Mouse (Mus musculus) T-cell, adult 2 months (primary cell): ENCODE results near the gene Cth.
"Not testable (repeated sequence)": the region's sequence is repeated elsewhere in the genome, so short reads cannot be mapped to it uniquely, and the experiment has no call there.

ENCODE experiments used
- DNase-seq: peaks from one replicate; pipeline ENCODE4 v3.0.0; 2022; ENCODE audit warnings: low spot score

Gene Cth

GRCm38 (mm10) chr3:157924692-157925328, at the start of gene Cth:
Gene Cth (minus strand): TSS chr3:157925077.
- peak; percentile 16 for DNase-seq

- DNase-seq: no peak
These were observed 48.4 kb upstream of the Cth start for GRCm38 (mm10) chr3:157973236-157973635.

- DNase-seq: no peak
These were observed 46.3 kb upstream of the Cth start for GRCm38 (mm10) chr3:157971151-157971550.

- DNase-seq: no peak
These were observed 32.4 kb upstream of the Cth start for GRCm38 (mm10) chr3:157957320-157957719.

GRCm38 (mm10) chr3:157956201-157956600, 31.3 kb upstream of the Cth start:
- no peak for DNase-seq

GRCm38 (mm10) chr3:157955466-157955865, 30.6 kb upstream of the Cth start:
- no peak for DNase-seq

GRCm38 (mm10) chr3:157952716-157953115, 27.8 kb upstream of the Cth start:
- DNase-seq: no peak

- peak; percentile 54 for DNase-seq
These were observed 22.8 kb upstream of the Cth start for GRCm38 (mm10) chr3:157947383-157948280.

GRCm38 (mm10) chr3:157946843-157947358, 22.0 kb upstream of the Cth start, which contains the start of gene Ankrd13c:
Gene Ankrd13c (plus strand): TSS chr3:157947239.
- DNase-seq: peak; percentile 91

- peak; percentile 64 for DNase-seq
These were observed 13.7 kb upstream of the Cth start for GRCm38 (mm10) chr3:157938585-157938984.

GRCm38 (mm10) chr3:157934301-157934823, 9.5 kb upstream of the Cth start:
- DNase-seq: no peak

- not testable (repeated sequence) for DNase-seq
These were observed 8.3 kb upstream of the Cth start for GRCm38 (mm10) chr3:157933223-157933622.

- DNase-seq: no peak
These were observed 7.2 kb upstream of the Cth start for GRCm38 (mm10) chr3:157932074-157932473.

GRCm38 (mm10) chr3:157931592-157931991, 6.7 kb upstream of the Cth start:
- peak; percentile 23 for DNase-seq

- DNase-seq: no peak
These were observed 4.5 kb upstream of the Cth start for GRCm38 (mm10) chr3:157929417-157929816.

GRCm38 (mm10) chr3:157928731-157929130, 3.9 kb upstream of the Cth start:
- DNase-seq: no peak

GRCm38 (mm10) chr3:157926761-157927160, 1.9 kb upstream of the Cth start:
- no peak for DNase-seq

GRCm38 (mm10) chr3:157925706-157926510, 1.0 kb upstream of the Cth start:
- DNase-seq: no peak

- DNase-seq: no peak
These were observed 1.5 kb downstream of the Cth start for GRCm38 (mm10) chr3:157923268-157923835.

- DNase-seq: no peak
These were observed 3.5 kb downstream of the Cth start for GRCm38 (mm10) chr3:157921376-157921775.

- no peak for DNase-seq
These were observed 8.5 kb downstream of the Cth start for GRCm38 (mm10) chr3:157916336-157916735.
